ENCODE assay signal across 11 mouse cellular contexts in genomic region chr15:89592548-89592947, GRCm38 (mm10). TPM values are rescaled to one million over a fixed set of nuclear protein-coding genes. Genes with fewer than 3 reads are reported as not detected.
A peak's percentile ranks its signal among the peaks of the same experiment; 100 is the strongest.
DNase-seq lines count a peak whose midpoint lies in the region; ATAC-seq lines count a peak whose summit lies in the region.
"Had no signal": no experiment of that assay in that cellular context is flagged by ENCODE, and none has a peak within 500 bp of the region (broad histone marks: within the 10 kb centered on the region; RNA-seq: fewer than 3 reads in every experiment).

No protein-coding gene starts in this region.

- intact Hi-C loops in heart, postnatal 36 days (cut with DNase I) = no loop called here

- no peaks in the 10 kb centered on the region for H3K9me3 ChIP-seq in heart, embryonic 14.5 days (ENCODE audit: control insufficient read depth, low read length)
- no peaks in the 10 kb centered on the region for H3K9me3 ChIP-seq in embryonic facial prominence, embryonic 11.5 days (replicated peaks; ENCODE audit: control insufficient read depth, low read length)
- no peaks in the 10 kb centered on the region for H3K9me3 ChIP-seq in hindbrain, embryonic 15.5 days
- no peaks in the 10 kb centered on the region for H3K9me3 ChIP-seq in midbrain, embryonic 15.5 days

- DNase-seq in heart, postnatal 36 days = no peak
- DNase-seq in embryonic facial prominence, embryonic 11.5 days (ENCODE audit: low spot score) = no peak
- DNase-seq in ovary, adult 18-20 months (ENCODE audit: low spot score) = no peak
- no peak for DNase-seq in B cell, adult 2 months
- DNase-seq in adrenal gland, postnatal 4 days (ENCODE audit: low spot score in 2 of 2) = no peak
- DNase-seq: gastrocnemius, postnatal 14 days had no signal

- H3K36me3 ChIP-seq in heart, embryonic 14.5 days (ENCODE audit: control insufficient read depth, insufficient read depth, low read length) = peaks cover 5% of the 10 kb centered on the region; the same call in 1 of the 2 replicates
- H3K36me3 ChIP-seq in embryonic facial prominence, embryonic 11.5 days (replicated peaks; ENCODE audit: control insufficient read depth, insufficient read depth, low read depth, low read length) = no peaks in the 10 kb centered on the region
- H3K36me3 ChIP-seq in hindbrain, embryonic 15.5 days = peaks cover 3% of the 10 kb centered on the region; the same call in 1 of the 2 replicates
- H3K36me3 ChIP-seq in midbrain, embryonic 15.5 days (replicated peaks) = 0 out of 2 replicates have a peak, but pooled peaks cover 5% of the 10 kb centered on the region

- H3K27ac ChIP-seq in heart, embryonic 14.5 days (replicated peaks in 1 of 2; ENCODE audit: control insufficient read depth in 1 of 2, insufficient read depth in 1 of 2, low read depth in 2 of 2, low read length in 2 of 2) = no peak overlapping the region
- no peak overlapping the region for H3K27ac ChIP-seq in embryonic facial prominence, embryonic 11.5 days (replicated peaks; ENCODE audit: low read depth, low read length)
- no peak overlapping the region for H3K27ac ChIP-seq in hindbrain, embryonic 15.5 days (replicated peaks)
- no peak overlapping the region for H3K27ac ChIP-seq in midbrain, embryonic 15.5 days

- peak overlapping the region; percentile 91 for H3K4me2 ChIP-seq in heart, embryonic 14.5 days (ENCODE audit: low read length)
- no peak overlapping the region for H3K4me2 ChIP-seq in embryonic facial prominence, embryonic 11.5 days (ENCODE audit: low read depth, low read length)
- peak overlapping the region; percentile 93 for H3K4me2 ChIP-seq in hindbrain, embryonic 15.5 days
- H3K4me2 ChIP-seq in midbrain, embryonic 15.5 days = peak overlapping the region; percentile 96

- H3K4me3 ChIP-seq in heart, embryonic 14.5 days (ENCODE audit: control insufficient read depth in 1 of 2, insufficient read depth in 1 of 2, low read depth in 1 of 2, low read length in 2 of 2) = peak overlapping the region in 1 of 2 experiments; percentile 87; a peak in 2 of 4 replicates
- H3K4me3 ChIP-seq in embryonic facial prominence, embryonic 11.5 days (ENCODE audit: low read depth, low read length) = no peak overlapping the region
- H3K4me3 ChIP-seq in hindbrain, embryonic 15.5 days = peak overlapping the region; percentile 83
- peak overlapping the region; percentile 93 for H3K4me3 ChIP-seq in midbrain, embryonic 15.5 days

- peaks cover 3 to 6% of the 10 kb centered on the region in 2 experiments; a peak in 3 of 4 replicates for H3K4me1 ChIP-seq in heart, embryonic 14.5 days (ENCODE audit: control insufficient read depth in 2 of 2, insufficient read depth in 2 of 2, low read length in 2 of 2)
- no peaks in the 10 kb centered on the region for H3K4me1 ChIP-seq in embryonic facial prominence, embryonic 11.5 days (ENCODE audit: control insufficient read depth, insufficient read depth, low read length)
- peaks cover 21% of the 10 kb centered on the region for H3K4me1 ChIP-seq in hindbrain, embryonic 15.5 days (replicated peaks)
- peaks cover 27% of the 10 kb centered on the region for H3K4me1 ChIP-seq in midbrain, embryonic 15.5 days

- no peaks in the 10 kb centered on the region for H3K27me3 ChIP-seq in heart, embryonic 14.5 days (ENCODE audit: control insufficient read depth, insufficient read depth, low read length)
- no peaks in the 10 kb centered on the region for H3K27me3 ChIP-seq in embryonic facial prominence, embryonic 11.5 days (ENCODE audit: control insufficient read depth, insufficient read depth, low read length)
- no peaks in the 10 kb centered on the region for H3K27me3 ChIP-seq in hindbrain, embryonic 15.5 days
- no peaks in the 10 kb centered on the region for H3K27me3 ChIP-seq in midbrain, embryonic 15.5 days (replicated peaks)

- H3K9ac ChIP-seq in heart, embryonic 14.5 days (ENCODE audit: low read length) = no peak overlapping the region
- H3K9ac ChIP-seq in embryonic facial prominence, embryonic 11.5 days (replicated peaks; ENCODE audit: low read length) = no peak overlapping the region
- peak overlapping the region; percentile 77; the same call in 1 of the 2 replicates for H3K9ac ChIP-seq in hindbrain, embryonic 15.5 days
- no peak overlapping the region for H3K9ac ChIP-seq in midbrain, embryonic 15.5 days

- 43% methylated on average over 4 of the region's 4 CpGs for WGBS in heart, embryonic 14.5 days
- WGBS in embryonic facial prominence, embryonic 11.5 days = 44% methylated on average over 4 of the region's 4 CpGs
- 42% methylated on average over 4 of the region's 4 CpGs for WGBS in hindbrain, embryonic 15.5 days
- 44% methylated on average over 4 of the region's 4 CpGs for WGBS in midbrain, embryonic 15.5 days

- ATAC-seq in heart, embryonic 14.5 days (ENCODE audit: insufficient number of reproducible peaks, insufficient read depth, low FRiP score, low read depth) = no peak
- ATAC-seq in embryonic facial prominence, embryonic 11.5 days (replicated peaks; ENCODE audit: insufficient number of reproducible peaks, low FRiP score, low TSS enrichment, low read depth) = peak; percentile 40
- ATAC-seq in hindbrain, embryonic 15.5 days (ENCODE audit: low FRiP score, low read depth) = peak; percentile 33; the same call in 1 of the 2 replicates
- peak; percentile 45 for ATAC-seq in midbrain, embryonic 15.5 days (replicated peaks)

RNA-seq across cellular contexts. Expression of gene Rabl2, which starts 0.8 kb away (rescaled TPM):
- polyA plus RNA-seq in heart, embryonic 14.5 days (2014; fragmentation: Nextera tagmentation; extraction: Ambion mirVana) = 17.2 and 20.3 TPM in 2 replicates
- 1 to 10 TPM; 4.4 to 5.4 TPM for total RNA-seq in heart, postnatal 36 days (2021)
- polyA plus RNA-seq in embryonic facial prominence, embryonic 11.5 days (2014; fragmentation: Nextera tagmentation; extraction: Ambion mirVana) = 68.1 and 73.9 TPM in 2 replicates
- 74.3 and 86.2 TPM in 2 replicates for polyA plus RNA-seq in hindbrain, embryonic 15.5 days (2015; fragmentation: Nextera tagmentation; extraction: Ambion mirVana)
- 81.3 and 92.1 TPM in 2 replicates for polyA plus RNA-seq in midbrain, embryonic 15.5 days (2015; fragmentation: Nextera tagmentation; extraction: Ambion mirVana)
- total RNA-seq in adrenal gland, postnatal 4 days (2021) = 10 to 100 TPM; 17.3 to 18.3 TPM

RNA-seq across cellular contexts. Expression of gene Acr, which starts 24.4 kb away (rescaled TPM):
- 0.39 and 0.49 TPM in 2 replicates for polyA plus RNA-seq in heart, embryonic 14.5 days (2014; fragmentation: Nextera tagmentation; extraction: Ambion mirVana)
- under 1 TPM; 0.25 to 0.68 TPM for total RNA-seq in heart, postnatal 36 days (2021)
- 0.24 TPM in 1 of 2 replicates, not detected in the other for polyA plus RNA-seq in embryonic facial prominence, embryonic 11.5 days (2014; fragmentation: Nextera tagmentation; extraction: Ambion mirVana)
- polyA plus RNA-seq in hindbrain, embryonic 15.5 days (2015; fragmentation: Nextera tagmentation; extraction: Ambion mirVana) = 1.4 and 1.5 TPM in 2 replicates
- 2.4 and 3.2 TPM in 2 replicates for polyA plus RNA-seq in midbrain, embryonic 15.5 days (2015; fragmentation: Nextera tagmentation; extraction: Ambion mirVana)
- total RNA-seq in adrenal gland, postnatal 4 days (2021) = 1 to 10 TPM; 1.9 to 2.8 TPM
- total RNA-seq: monocyte, adult 5-6 weeks had no signal
- polyA plus RNA-seq: activated CD4-positive, CD25-positive, alpha-beta regulatory T cell, adult 4 months had no signal
